Mouse (Mus musculus) neural tube, embryonic 14.5 days (tissue): Measurements from ENCODE around the gene Clpb. TPM values are rescaled to one million over a fixed set of nuclear protein-coding genes. Genes with fewer than 3 reads are reported as not detected.

Experiments used
- ATAC-seq: fragments of 200-750 bp; cut with Nextera tagmentation; 2 replicates; pipeline ENCODE4 v1.8.0; 2017; ENCODE audit warnings: low read depth, mild to moderate bottlenecking, moderate TSS enrichment, moderate library complexity
- H3K27ac ChIP-seq: fragments of 300-500 bp; sonication (generic); 2 replicates; pipeline ENCODE4 v1.5.1; 2014; ENCODE audit warnings: low read depth, mild to moderate bottlenecking, control low read depth, low read length, moderate library complexity, mixed read lengths
- H3K27me3 ChIP-seq: fragments of 300-500 bp; sonication (generic); 2 replicates; pipeline ENCODE4 v1.6.1; 2014; ENCODE audit warnings: low read length; ENCODE audit not compliant: control insufficient read depth, insufficient read depth
- H3K36me3 ChIP-seq: fragments of 300-500 bp; sonication (generic); 2 replicates; pipeline ENCODE4 v1.6.1; 2014; ENCODE audit warnings: low read length, mixed read lengths; ENCODE audit not compliant: control insufficient read depth, insufficient read depth
- H3K4me1 ChIP-seq: fragments of 300-500 bp; sonication (generic); 2 replicates; pipeline ENCODE4 v1.6.1; 2014; ENCODE audit warnings: low read length; ENCODE audit not compliant: control insufficient read depth, insufficient read depth
- H3K4me2 ChIP-seq: fragments of 300-500 bp; sonication (generic); 2 replicates; pipeline ENCODE4 v1.6.1; 2014; ENCODE audit warnings: mild to moderate bottlenecking, low read depth, low read length, control low read depth
- H3K4me3 ChIP-seq: fragments of 300-500 bp; sonication (generic); 2 replicates; pipeline ENCODE4 v1.5.1; 2014; ENCODE audit warnings: low read depth, low read length, control low read depth, mixed read lengths
- H3K9ac ChIP-seq: fragments of 300-500 bp; sonication (generic); replicated peaks from 2 replicates; pipeline ENCODE4 v1.6.1; 2014; ENCODE audit warnings: low read depth, mild to moderate bottlenecking, control low read depth, low read length, mixed read lengths
- H3K9me3 ChIP-seq: fragments of 300-500 bp; sonication (generic); 2 replicates; pipeline ENCODE4 v1.6.1; 2016; ENCODE audit warnings: low read length; ENCODE audit not compliant: control insufficient read depth
- WGBS: fragments of 180-500 bp; shearing (Covaris S2); extraction: QIAGEN DNeasy Blood & Tissue Kit; methylation state at CpG from one replicate; pipeline ENCODE4 v1.1.7; 2014; 5-methylcytosine and 5-hydroxymethylcytosine counted together
- polyA plus RNA-seq: library from polyadenylated mRNA; unstranded; fragments of >200 nt; fragmentation: Nextera tagmentation; extraction: Ambion mirVana; gene quantifications from 2 replicates; pipeline ENCODE4 v1.2.1, GENCODE M21; 2014

Gene Clpb
- polyA plus RNA-seq, 1 experiment from 2014 or later, result 37.5 TPM

DNA sequence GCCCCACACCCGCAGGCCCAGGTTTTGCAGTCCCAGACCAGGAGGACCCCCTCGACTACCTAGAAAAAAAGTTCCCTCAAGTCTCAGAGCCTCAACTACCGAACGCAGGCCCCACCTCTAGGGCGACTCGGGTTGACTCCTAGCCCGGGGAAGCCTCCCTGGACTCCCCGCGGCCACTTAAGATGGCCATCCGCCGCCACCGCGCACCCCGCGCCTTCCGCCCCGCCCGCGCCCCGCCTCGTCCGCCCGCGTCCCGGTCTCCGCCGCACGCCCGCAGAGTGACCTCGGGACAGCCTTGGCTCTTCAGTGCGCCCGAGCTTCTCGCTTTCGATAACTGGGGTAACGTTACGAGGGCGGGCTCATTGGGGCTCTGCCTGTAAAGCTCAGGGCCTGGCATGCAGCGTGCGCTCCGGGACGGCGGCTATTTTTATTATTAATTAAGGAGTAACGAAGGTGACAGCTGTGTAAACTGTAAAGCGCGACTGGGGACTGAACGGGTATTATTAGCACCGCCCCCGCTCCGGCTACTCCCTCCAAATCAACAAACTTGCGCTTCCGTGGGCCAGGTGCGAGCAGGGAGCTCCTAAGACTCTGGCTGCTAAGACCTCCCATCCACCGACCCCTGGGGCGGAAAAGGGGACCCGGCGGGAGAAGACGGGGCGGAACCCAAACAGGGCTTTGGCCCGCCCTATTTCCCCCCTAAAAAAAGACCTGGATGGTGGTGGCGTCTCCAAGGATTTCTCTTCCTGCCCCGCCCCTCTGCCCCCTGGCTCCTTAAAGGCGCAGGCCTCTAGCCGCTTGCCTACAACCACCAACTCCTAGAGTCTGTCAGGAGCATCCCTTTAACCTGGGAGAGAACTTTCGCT is 174.4 kb downstream of the Clpb start, which contains the start of gene Inppl1:
Inppl1 (minus strand) TSS at position 624 of the 866 bp plus-strand sequence.
- Histone ChIP-seq H3K4me2 (peak within 1 kb of the TSS; percentile 81), H3K27ac (peak within 1 kb of the TSS; percentile 80), H3K9me3 (no peaks in the 10 kb centered on the region), H3K27me3 (peaks cover 3% of the 10 kb centered on the region; the same call in 1 of the 2 replicates), H3K4me1 (peaks cover 21% of the 10 kb centered on the region), H3K4me3 (peak within 1 kb of the TSS; percentile 63), H3K36me3 (no peaks in the 10 kb centered on the region), H3K9ac (peak within 1 kb of the TSS; percentile 64)
- ATAC-seq, result peak; percentile 79
- WGBS, result under 1% methylated on average over 64 of the region's 64 CpGs

DNA sequence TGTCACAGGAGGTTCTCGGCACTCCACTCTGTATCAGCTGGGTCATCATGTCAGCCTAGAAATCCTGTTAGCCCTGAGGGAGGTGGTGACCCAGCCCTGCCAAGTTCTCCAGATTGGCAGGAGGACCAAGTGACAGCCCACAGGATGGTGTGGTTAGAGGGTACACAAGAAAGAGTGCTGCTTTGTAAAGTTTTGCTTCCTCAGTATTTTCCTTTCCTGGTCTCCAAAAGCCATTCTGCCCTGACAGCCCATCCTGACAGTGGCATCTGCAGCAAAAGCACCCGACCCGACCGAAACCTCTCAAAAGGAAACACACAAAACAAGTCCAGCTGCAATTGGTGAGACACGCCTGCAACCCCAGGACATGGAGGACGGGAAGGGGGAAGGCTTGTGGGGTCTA is 180.8 kb downstream of the Clpb start:
- Histone ChIP-seq H3K36me3 (no peaks in the 10 kb centered on the region), H3K9ac (no peak overlapping the region), H3K4me2 (no peak overlapping the region), H3K4me1 (no peaks in the 10 kb centered on the region), H3K27me3 (no peaks in the 10 kb centered on the region), H3K9me3 (no peaks in the 10 kb centered on the region), H3K27ac (no peak overlapping the region), H3K4me3 (no peak overlapping the region)
- WGBS, result 79% methylated on average over 6 of the region's 6 CpGs
- no peak for ATAC-seq

Other genes with a start within 250 kb of the Clpb start
- 13.5 and 24.5 TPM in 2 replicates for gene Pde2a, start 241.9 kb upstream of the Clpb start, polyA plus RNA-seq
- gene Art2b, start 78.0 kb upstream of the Clpb start, polyA plus RNA-seq, result not detected in 2 replicates
- 1.8 and 2.4 TPM in 2 replicates for gene Phox2a, start 154.7 kb downstream of the Clpb start, polyA plus RNA-seq
- 6.6 and 9.3 TPM in 2 replicates for gene Inppl1, start 174.6 kb downstream of the Clpb start, polyA plus RNA-seq
- gene Folr2, start 193.6 kb downstream of the Clpb start, polyA plus RNA-seq, result 3.5 TPM in 1 of 2 replicates, not detected in the other
- gene Anapc15, start 200.1 kb downstream of the Clpb start, polyA plus RNA-seq, result 61.0 and 77.4 TPM in 2 replicates
- 1.1 and 1.4 TPM in 2 replicates for gene Folr1, start 207.2 kb downstream of the Clpb start, polyA plus RNA-seq
- 134 and 147 TPM in 2 replicates for gene Lamtor1, start 242.3 kb downstream of the Clpb start, polyA plus RNA-seq
- 0.25 and 0.31 TPM in 2 replicates for gene Tomt, start 242.7 kb downstream of the Clpb start, polyA plus RNA-seq